Mouse (Mus musculus): ENCODE data around the gene Pdzph1. TPM values are rescaled to one million over a fixed set of nuclear protein-coding genes. Genes with fewer than 3 reads are reported as not detected.

The Pdzph1 gene
- polyA plus RNA-seq, 1 experiment from 2014 or later: not detected

GRCm38 (mm10) chr17:58919061-58919460 is 72.1 kb downstream of the Pdzph1 start:
- ATAC-seq (ENCODE audit: insufficient number of reproducible peaks, insufficient read depth, low FRiP score, low TSS enrichment, low read depth): no peak
- Histone ChIP-seq H3K9ac (no peak overlapping the region), H3K27me3 (no peaks in the 10 kb centered on the region), H3K4me2 (peak overlapping the region; percentile 54), H3K4me3 (0 out of 2 replicates have a peak overlapping the region, but pooled peaks have one; percentile 8), H3K4me1 (no peaks in the 10 kb centered on the region), H3K27ac (no peak overlapping the region), H3K36me3 (no peaks in the 10 kb centered on the region), H3K9me3 (no peaks in the 10 kb centered on the region)
- 2% methylated on average over 8 of the region's 8 CpGs for WGBS

DNA sequence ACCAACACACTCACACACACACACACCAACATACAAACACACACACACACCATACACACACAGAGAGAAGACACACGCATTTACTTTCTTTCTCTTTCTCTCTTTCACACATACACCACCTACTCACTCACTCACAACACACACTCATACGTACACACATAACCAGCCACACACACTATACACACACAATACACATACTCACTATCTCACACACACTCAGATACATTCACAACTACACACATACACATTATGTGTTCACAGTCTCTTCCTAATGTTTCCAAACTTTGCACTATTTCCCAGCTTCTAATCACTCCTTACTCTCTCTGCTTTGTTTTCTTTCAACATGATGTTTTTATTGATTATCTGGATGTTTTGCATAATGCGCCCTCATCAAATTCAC is 72.6 kb downstream of the Pdzph1 start:
- no peak overlapping the region for H3K4me2 ChIP-seq
- H3K9ac ChIP-seq: no peak overlapping the region
- no peak overlapping the region for H3K4me3 ChIP-seq
- 81% methylated on average over 3 of the region's 3 CpGs for WGBS
- no peaks in the 10 kb centered on the region for H3K27me3 ChIP-seq
- no peaks in the 10 kb centered on the region for H3K36me3 ChIP-seq
- H3K4me1 ChIP-seq: no peaks in the 10 kb centered on the region
- H3K27ac ChIP-seq: no peak overlapping the region
- no peaks in the 10 kb centered on the region for H3K9me3 ChIP-seq
- ATAC-seq (ENCODE audit: insufficient number of reproducible peaks, insufficient read depth, low FRiP score, low TSS enrichment, low read depth): no peak

- Histone ChIP-seq H3K27ac (no peak overlapping the region), H3K4me3 (no peak overlapping the region), H3K27me3 (no peaks in the 10 kb centered on the region), H3K9me3 (no peaks in the 10 kb centered on the region), H3K9ac (no peak overlapping the region), H3K4me1 (no peaks in the 10 kb centered on the region), H3K36me3 (no peaks in the 10 kb centered on the region), H3K4me2 (no peak overlapping the region)
- 61% methylated on average over 7 of the region's 7 CpGs for WGBS
- ATAC-seq (ENCODE audit: insufficient number of reproducible peaks, insufficient read depth, low FRiP score, low TSS enrichment, low read depth): no peak
These were observed 79.6 kb downstream of the Pdzph1 start for GRCm38 (mm10) chr17:58911564-58911963.

DNA sequence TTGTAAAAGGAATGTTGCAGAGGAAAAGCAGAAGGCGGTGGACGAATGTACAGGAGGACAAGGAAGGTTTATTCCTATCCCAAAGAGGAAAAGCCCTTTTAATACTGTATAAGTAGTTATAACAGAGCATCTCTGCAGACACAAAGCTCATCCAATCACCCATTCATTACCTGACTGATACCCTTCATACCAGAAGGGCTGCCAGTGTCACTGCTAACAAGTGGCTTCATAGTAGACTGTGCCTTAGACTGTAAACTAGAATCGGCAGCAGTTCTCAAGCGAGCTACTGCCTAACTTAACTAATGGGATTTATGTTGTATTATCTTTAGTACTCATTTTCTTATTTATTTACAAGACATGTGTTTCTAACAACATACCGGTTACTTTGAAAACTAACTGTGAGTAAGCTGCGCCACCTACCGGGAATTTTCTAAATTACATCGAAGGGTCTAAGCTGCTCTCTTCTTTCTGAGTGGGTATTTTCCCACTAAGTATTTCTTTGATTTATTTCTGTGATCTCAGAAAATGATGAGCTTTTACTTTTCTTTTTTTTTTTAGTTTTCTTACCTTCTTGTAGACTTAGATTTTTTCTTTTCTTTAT is 82.0 kb downstream of the Pdzph1 start:
- H3K9ac ChIP-seq: no peak overlapping the region
- no peak overlapping the region for H3K27ac ChIP-seq
- ATAC-seq (ENCODE audit: insufficient number of reproducible peaks, insufficient read depth, low FRiP score, low TSS enrichment, low read depth): no peak
- WGBS: 35% methylated on average over 8 of the region's 8 CpGs
- no peaks in the 10 kb centered on the region for H3K4me1 ChIP-seq
- H3K36me3 ChIP-seq: no peaks in the 10 kb centered on the region
- no peak overlapping the region for H3K4me3 ChIP-seq
- H3K27me3 ChIP-seq: no peaks in the 10 kb centered on the region
- H3K4me2 ChIP-seq: no peak overlapping the region
- H3K9me3 ChIP-seq: no peaks in the 10 kb centered on the region

GRCm38 (mm10) chr17:58906001-58906400 is 85.2 kb downstream of the Pdzph1 start:
- ATAC-seq (ENCODE audit: insufficient number of reproducible peaks, insufficient read depth, low FRiP score, low TSS enrichment, low read depth): no peak
- 59% methylated on average over 2 of the region's 2 CpGs for WGBS

GRCm38 (mm10) chr17:58891488-58892210 is 99.5 kb downstream of the Pdzph1 start:
- no peak overlapping the region for H3K4me2 ChIP-seq
- WGBS: 46% methylated on average over 4 of the region's 4 CpGs
- no peak overlapping the region for H3K9ac ChIP-seq
- no peaks in the 10 kb centered on the region for H3K36me3 ChIP-seq
- no peak for ATAC-seq (ENCODE audit: insufficient number of reproducible peaks, insufficient read depth, low FRiP score, low TSS enrichment, low read depth)
- H3K4me1 ChIP-seq: no peaks in the 10 kb centered on the region
- no peak overlapping the region for H3K27ac ChIP-seq
- H3K4me3 ChIP-seq: no peak overlapping the region
- H3K9me3 ChIP-seq: no peaks in the 10 kb centered on the region
- no peaks in the 10 kb centered on the region for H3K27me3 ChIP-seq

More at GRCm38 (mm10) chr17:58906001-58906400, 85.2 kb downstream of the Pdzph1 start:
- no peak overlapping the region for H3K27ac ChIP-seq
- no peaks in the 10 kb centered on the region for H3K4me1 ChIP-seq
- H3K36me3 ChIP-seq: no peaks in the 10 kb centered on the region
- H3K4me3 ChIP-seq: no peak overlapping the region
- H3K9me3 ChIP-seq: no peaks in the 10 kb centered on the region
- no peak overlapping the region for H3K4me2 ChIP-seq
- H3K9ac ChIP-seq: no peak overlapping the region
- H3K27me3 ChIP-seq: no peaks in the 10 kb centered on the region

DNA sequence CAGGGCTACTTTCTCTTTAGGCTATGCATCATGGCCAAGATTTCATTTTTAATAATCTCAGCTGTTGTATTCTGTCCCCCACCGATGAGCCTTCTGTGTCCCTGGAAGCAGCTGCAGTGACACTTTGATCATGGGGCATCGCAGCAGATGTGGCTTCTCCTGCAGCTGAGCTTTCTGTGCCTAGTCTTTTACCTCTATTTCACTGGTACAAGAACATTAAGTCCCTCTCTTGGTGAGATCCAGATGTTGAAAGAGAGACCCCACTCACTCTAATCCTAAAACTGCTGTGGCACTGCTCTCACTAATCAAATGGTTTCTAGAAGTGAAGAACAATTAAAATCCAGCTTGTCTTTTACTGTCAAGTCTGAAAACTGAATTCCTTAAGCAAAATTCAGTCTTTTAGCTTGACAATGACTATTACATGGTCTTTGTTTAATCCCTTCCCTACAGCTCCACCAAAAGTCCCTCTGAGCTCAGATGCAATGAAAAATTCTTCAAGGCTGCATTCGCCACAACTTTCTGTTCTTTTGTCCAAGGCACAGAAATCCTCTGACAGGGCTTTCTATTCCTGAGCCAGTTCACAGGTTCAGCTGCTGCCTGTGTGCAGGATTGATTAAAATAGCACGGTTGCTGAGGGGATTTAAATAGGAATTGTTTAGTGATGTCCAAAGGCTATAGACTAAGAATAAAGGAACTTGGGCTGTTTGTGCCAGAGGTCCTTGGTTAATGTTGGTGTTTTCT is 101.1 kb downstream of the Pdzph1 start:
- Histone ChIP-seq H3K9me3 (no peaks in the 10 kb centered on the region), H3K27ac (no peak overlapping the region), H3K4me3 (no peak overlapping the region), H3K4me2 (no peak overlapping the region), H3K9ac (no peak overlapping the region), H3K4me1 (no peaks in the 10 kb centered on the region), H3K27me3 (no peaks in the 10 kb centered on the region), H3K36me3 (no peaks in the 10 kb centered on the region)
- WGBS: 60% methylated on average over 4 of the region's 4 CpGs
- no peak for ATAC-seq (ENCODE audit: insufficient number of reproducible peaks, insufficient read depth, low FRiP score, low TSS enrichment, low read depth)

DNA sequence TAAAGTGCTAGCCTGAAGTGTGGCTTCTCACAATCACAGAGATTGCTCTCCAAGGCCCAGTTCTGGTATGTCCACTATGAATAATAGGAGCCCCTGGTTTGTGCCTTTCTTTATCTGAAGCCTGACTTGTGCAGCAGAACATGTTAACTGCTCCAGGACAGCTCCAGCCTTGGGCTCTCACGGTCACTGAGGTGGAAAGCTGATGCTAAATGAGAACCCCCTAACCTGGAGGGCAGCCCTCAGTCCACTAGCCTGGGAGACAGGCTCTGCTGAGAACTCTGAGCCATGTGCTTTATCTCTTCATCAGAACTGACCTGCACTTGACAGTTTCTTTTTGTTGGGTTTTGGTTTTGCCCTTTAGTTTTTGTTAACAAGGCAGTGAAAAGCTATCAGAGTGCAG is 106.8 kb downstream of the Pdzph1 start:
- no peaks in the 10 kb centered on the region for H3K4me1 ChIP-seq
- H3K4me2 ChIP-seq: no peak overlapping the region
- H3K27me3 ChIP-seq: no peaks in the 10 kb centered on the region
- no peak for ATAC-seq (ENCODE audit: insufficient number of reproducible peaks, insufficient read depth, low FRiP score, low TSS enrichment, low read depth)
- 56% methylated on average over 1 of the region's 1 CpGs for WGBS
- no peak overlapping the region for H3K27ac ChIP-seq
- no peak overlapping the region for H3K9ac ChIP-seq
- H3K36me3 ChIP-seq: no peaks in the 10 kb centered on the region
- no peak overlapping the region for H3K4me3 ChIP-seq
- H3K9me3 ChIP-seq: no peaks in the 10 kb centered on the region

GRCm38 (mm10) chr17:58873356-58873755 is 117.8 kb downstream of the Pdzph1 start:
- no peak for ATAC-seq (ENCODE audit: insufficient number of reproducible peaks, insufficient read depth, low FRiP score, low TSS enrichment, low read depth)
- 56% methylated on average over 1 of the region's 1 CpGs for WGBS

DNA sequence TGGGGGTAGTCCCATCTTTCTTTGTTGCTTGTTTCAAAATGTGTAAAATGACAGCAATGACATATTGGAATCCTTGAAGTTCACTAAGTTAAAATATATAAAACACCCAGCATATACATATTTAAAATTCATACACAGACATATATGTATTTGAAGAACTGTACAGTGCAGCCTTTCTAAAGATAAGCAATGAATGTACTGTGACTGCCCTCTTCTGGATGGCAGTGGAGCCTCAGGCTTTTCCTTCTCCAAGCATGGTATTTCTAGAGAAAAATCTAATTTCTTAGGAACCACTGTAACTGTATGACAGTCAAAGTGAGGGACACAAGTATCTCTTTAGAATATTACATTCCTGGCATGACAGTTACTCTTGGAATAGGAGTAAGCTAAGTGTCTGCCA is 120.4 kb downstream of the Pdzph1 start:
- no peaks in the 10 kb centered on the region for H3K27me3 ChIP-seq
- no peak overlapping the region for H3K4me2 ChIP-seq
- no peak overlapping the region for H3K4me3 ChIP-seq
- H3K27ac ChIP-seq: no peak overlapping the region
- H3K9me3 ChIP-seq: no peaks in the 10 kb centered on the region
- no peaks in the 10 kb centered on the region for H3K4me1 ChIP-seq
- ATAC-seq (ENCODE audit: insufficient number of reproducible peaks, insufficient read depth, low FRiP score, low TSS enrichment, low read depth): no peak
- H3K9ac ChIP-seq: no peak overlapping the region
- no peaks in the 10 kb centered on the region for H3K36me3 ChIP-seq

More at GRCm38 (mm10) chr17:58873356-58873755, 117.8 kb downstream of the Pdzph1 start:
- Histone ChIP-seq H3K27ac (no peak overlapping the region), H3K4me1 (no peaks in the 10 kb centered on the region), H3K9me3 (no peaks in the 10 kb centered on the region), H3K4me3 (no peak overlapping the region), H3K9ac (no peak overlapping the region), H3K4me2 (no peak overlapping the region), H3K36me3 (no peaks in the 10 kb centered on the region), H3K27me3 (no peaks in the 10 kb centered on the region)
